Mouse (Mus musculus): ENCODE measurements around the gene Spag8.

Gene Spag8

DNA sequence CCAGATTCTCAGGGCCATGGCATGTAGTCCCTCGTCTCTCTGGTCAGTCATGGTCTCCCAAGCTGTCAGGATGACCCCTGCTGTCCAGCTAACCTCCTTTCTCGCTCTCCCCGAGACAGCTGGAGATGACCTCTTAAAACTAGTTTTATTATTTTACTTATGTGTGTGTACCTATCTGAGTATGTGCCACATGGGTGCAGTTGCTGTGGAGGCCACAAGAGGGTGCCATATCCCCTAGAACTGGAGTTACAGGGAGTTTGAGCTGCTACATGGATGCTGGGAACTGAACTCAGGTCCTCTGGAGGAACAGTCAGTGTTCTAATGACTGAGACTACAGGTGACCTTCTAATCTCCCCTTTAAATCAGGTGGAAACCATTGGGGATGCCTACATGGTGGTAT, 3.6 kb downstream of the Spag8 start:
- DNase-seq = no peak

DNA sequence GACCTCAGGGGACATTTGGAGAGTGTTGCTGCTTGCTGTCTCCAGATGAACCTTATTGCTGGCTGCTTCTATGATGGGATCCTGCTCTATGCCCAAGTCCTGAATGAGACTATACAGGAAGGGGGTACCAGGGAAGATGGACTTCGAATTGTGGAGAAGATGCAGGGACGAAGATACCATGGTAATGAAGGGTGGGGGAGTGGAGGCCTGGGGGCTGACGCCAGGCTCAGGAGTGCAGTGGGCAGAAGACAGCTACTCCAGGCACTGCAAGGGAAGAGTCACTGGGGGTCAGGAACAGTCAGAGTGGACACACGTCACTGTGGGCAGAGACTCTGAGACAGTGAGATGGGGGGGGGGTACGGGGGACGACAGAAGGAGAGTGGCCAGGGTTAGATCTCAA, 12.9 kb downstream of the Spag8 start:
- DNase-seq = no peak

- no peak for DNase-seq
Observed at GRCm38 (mm10) chr4:43640076-43640475, 13.3 kb downstream of the Spag8 start.

DNA sequence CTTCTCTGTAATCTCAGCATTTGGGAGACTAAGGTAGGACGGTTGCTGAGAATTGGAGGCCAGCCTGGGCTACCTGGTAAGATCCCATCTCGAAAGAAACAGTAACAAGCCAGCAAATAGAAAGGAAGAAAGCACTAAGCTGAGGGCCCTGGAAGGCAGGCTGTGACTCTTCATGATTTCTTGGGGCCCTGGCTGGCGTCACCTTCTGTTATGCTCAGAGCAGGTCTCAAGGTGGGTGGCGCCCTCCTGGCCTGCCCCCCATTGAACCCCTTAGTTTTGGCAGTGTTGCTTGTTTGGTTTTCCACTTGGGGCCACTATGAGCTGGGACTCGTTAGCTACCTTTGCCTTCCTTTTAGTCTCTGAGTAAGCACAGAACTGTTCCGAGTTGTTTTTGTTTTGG, 16.6 kb downstream of the Spag8 start:
- DNase-seq = no peak

GRCm38 (mm10) chr4:43634621-43635374, 18.6 kb downstream of the Spag8 start:
- no peak for DNase-seq

- no peak for DNase-seq
Observed at GRCm38 (mm10) chr4:43633736-43634135, 19.7 kb downstream of the Spag8 start.

DNA sequence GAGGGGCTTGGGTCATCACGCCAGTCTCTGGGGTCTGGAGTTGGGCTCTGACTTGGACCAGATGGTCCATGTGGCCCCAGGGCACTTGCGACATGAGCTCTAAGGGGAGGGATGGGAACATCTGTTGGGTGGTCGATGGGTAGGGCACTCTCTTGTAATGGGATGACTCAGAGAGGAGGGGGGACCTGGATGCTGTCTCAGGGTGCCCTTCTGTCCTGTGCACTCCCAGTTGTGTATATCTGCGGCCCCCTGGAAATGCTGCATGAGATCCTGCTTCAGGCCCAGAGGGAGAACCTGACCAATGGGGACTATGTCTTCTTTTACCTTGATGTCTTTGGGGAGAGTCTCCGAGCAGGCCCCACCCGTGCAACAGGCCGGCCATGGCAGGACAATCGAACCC, 20.1 kb downstream of the Spag8 start:
- DNase-seq = no peak

DNA sequence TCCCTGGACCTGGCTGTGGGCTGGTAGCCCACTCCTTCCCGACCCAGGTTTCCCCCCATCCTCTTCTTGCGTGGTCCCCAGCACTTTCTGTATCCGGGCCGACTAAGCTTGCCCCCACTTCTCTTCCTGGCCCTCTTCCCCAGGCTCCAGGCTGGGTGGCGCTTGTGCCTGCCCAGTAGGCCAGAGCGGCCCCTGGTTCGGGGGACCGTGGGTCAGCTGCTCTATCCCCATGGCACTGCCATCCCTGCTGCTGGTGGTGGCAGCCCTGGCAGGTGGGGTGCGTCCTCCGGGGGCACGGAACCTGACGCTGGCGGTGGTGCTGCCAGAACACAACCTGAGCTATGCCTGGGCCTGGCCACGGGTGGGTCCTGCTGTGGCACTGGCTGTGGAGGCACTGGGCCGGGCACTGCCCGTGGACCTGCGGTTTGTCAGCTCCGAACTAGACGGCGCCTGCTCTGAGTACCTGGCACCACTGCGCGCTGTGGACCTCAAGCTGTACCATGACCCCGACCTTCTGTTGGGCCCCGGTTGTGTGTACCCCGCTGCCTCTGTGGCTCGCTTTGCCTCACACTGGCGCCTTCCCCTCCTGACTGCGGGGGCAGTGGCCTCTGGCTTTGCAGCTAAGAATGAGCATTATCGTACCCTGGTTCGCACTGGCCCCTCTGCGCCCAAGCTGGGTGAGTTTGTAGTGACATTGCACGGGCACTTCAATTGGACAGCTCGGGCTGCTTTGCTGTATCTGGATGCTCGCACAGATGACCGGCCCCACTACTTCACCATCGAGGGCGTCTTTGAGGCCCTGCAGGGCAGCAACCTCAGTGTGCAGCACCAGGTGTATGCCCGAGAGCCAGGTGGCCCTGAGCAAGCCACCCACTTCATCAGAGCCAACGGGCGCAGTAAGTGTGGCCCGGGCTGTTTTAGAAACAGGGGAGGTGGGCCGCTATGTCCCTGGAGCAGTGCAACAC, 21.2 kb downstream of the Spag8 start:
- DNase-seq = peak; percentile 36

DNA sequence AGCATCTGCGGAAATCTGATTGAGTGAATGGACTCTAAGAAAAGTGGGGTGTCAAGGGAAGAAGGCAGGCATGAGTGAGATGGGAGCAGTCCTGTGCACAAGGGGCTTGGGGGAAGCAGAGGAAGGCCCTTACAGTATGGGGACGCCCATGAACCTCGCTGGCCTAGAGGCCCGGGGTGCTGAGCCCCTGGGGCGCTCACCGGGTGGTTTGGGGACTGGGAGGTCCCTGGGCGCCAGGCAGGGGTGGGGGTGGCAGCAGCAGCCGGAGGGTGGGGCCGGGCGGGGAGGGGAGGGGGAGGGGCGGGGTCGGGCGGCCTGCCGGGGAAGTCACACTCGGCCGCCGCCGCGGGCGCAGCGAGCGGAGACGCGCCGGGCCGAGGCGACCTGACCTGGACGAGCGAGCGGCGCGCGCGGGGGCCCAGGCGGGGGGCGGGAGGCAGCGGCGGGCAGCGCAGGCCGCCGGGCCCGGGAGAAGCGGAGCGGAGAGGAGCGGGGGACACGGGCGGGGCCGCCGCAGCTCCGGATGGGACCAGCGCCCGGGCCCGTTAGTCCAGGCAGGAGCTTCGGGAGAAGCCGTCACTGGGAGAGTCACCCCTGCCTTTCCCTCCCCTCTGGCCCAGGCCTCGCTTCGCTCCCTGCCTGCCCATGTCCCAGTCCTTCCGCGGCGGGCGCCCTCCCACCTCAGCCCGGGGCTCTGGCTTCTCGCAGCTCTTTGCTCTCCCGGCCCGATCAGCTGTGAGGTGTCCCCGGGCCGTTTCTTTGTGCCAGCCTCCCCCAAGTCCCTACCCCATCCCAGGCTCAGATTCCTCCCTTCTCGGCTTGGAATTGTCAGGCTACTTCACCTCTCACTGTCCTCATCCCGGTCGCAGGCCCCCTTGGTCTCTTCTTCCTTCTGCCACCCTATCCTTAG, 22.1 kb downstream of the Spag8 start, which contains the start of gene Npr2:
Gene Npr2, plus strand, starts transcription at position 890 of the 910 bp plus-strand sequence.
- DNase-seq = peak; percentile 72

DNA sequence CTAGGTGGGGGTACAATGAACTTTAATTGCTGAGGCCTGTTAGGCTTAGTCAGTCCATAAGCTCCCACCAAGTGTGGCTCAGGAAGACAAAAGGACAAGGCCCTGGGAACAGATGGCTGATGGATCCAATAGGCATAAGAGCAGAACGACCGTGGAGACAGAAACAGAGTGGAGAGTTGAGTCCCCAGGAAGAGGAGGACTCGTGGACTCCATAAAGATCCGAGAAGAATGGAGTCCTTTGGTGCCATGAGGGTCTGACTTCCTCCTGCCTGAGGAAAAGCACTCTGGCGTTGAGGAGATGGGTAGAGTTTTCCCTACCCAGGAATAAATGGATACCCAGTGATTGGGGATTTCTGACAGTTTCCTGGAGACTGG, 22.7 kb downstream of the Spag8 start:
- no peak for DNase-seq

- DNase-seq = peak; percentile 92
Observed at GRCm38 (mm10) chr4:43630030-43630581, 23.3 kb downstream of the Spag8 start.

DNA sequence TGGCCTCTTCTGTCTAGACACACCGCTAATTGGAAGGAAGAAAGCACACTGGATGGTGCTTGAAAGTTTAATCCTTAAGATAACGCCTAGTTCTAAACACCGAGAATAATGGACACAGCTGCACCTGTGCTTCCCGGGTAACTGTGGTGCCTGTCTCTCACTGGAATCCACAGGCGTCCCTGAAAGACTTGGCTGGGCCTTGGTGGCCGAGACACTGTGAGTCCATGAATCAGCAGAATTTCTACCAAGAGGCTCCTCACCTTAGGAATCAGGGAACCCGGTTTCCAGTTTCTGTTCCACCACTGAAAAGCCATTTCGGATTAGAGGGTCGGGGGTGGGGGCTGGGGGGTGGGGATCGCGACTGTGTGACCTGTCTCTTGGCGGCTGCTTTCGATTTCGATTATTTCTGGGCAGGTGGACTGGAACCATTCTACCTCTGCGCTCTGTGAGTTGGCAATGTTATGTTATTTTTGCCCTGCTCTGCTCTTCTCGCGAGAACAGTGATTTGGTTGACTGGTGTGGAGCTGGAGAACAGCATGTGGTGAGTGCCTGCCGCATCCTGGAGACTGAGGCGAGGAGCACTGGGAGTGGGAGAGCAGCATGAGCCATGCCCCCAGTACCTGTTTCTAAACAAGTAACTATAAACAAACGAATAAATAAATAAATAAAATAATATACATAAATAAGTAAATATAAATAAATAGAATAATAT, 24.1 kb downstream of the Spag8 start:
- no peak for DNase-seq

DNA sequence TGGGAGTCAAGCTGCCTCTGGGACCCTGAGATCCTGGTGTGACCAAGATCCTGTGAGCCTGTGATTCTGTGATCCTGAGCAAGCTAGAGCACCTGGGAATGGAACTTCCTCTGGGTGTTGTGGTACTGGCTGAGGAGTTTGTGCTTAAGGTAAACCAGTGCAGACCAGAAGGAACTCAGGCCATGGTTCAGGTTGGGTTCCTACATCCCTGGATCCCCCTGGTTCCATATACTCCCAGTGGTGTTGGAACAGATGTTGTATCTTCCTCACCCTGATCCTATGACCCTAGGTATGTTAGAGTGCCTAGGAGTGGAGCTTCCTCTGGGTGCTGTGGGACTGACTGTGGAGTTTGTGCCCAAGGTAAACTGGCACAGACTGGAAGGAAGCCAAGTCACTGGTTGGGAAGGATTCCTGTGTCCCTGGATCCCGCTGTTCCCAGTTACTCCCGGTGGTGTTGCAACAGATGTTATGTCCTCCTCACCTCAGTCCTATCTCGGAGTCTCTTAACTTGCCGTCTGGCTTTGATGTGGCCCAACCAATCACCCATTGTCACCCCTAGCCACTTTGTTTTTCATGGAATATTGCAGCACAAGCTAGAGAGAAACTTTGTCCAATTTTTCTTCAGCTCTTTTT, 33.1 kb downstream of the Spag8 start:
- DNase-seq = no peak

DNA sequence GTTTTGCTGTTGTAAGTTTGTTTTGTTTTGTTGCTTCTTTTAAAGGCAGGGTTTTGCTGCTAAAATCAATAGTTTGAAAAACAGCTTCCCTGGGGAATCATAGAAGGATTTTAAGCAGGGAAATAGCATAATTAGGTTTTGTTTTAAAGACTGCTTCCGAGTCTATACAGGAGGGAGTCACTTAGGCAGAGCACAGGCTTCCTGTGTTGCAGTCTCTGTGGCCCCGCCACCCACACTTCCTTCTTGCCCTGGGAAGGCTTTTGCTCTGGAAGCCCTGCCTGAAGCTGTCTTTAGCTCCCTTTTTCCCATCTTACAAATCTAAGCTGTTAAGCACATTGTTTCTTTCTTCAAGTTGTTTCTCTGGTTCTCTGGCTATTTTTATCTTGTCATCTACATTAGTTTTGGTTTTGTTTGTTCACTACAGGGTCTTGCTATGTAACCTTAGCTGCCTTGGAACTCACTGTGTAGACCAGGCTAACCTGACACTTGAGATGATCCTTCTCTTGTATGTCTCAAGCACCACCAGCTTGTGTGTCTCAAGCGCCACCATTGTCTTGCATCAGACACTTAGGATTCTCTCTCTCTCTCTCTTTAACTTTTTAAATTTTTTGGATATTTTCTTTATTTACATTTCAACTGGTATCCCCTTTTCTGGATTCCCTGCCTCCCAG, 40.2 kb downstream of the Spag8 start:
- DNase-seq = peak; percentile 74

- DNase-seq = no peak
Observed at GRCm38 (mm10) chr4:43612534-43612933, 40.9 kb downstream of the Spag8 start.

GRCm38 (mm10) chr4:43604751-43605685, 48.4 kb downstream of the Spag8 start:
- no peak for DNase-seq

DNA sequence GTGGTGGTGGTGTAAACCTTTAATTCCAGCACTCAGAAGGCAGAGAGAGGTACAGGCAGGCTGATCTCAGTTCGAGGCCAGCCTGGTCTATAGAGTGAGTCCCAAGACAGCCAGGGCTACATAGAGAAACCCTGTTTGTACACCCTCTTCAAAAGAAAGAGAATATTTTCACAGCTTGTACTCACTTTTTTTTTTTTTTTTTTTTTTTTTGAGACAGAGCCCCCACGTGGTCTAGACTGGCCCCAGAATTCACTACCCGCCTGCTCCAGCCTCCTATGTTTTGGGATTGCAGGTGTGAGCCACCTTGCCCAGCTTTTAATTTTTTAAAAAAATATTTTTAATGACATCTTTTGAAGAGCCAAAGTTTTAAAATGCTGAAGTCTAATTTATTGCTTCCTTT, 49.3 kb downstream of the Spag8 start:
- no peak for DNase-seq

Data from lung, postnatal 10 days (tissue).